Mouse (Mus musculus) telencephalon, adult 2 months (tissue): Measurements from ENCODE around the gene Fam104a.

Source experiments
- DNase-seq: peaks from one replicate; pipeline ENCODE4 v3.0.0-alpha.2; 2011; ENCODE audit warnings: low read depth, low spot score

The Fam104a gene

DNA sequence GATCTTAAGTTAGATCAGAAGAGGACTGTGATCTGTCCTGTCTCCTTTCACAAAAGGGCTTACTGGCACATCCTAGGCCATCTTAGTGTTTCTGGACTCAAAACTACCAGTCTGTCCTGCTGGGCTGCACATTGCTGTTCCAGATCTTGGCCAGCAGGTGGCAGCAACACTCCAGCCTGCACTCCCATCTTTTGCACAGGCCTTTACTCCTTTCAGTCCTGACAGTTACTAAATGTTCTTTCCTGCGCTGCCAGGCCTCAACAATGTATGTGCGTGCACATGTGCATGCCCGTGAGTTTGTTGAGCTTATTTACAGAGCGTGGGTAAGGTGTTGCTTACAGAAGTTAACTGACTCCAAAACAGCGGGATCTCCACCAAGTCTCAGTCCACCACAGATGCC, 19.8 kb upstream of the Fam104a start:
- DNase-seq: no peak

DNA sequence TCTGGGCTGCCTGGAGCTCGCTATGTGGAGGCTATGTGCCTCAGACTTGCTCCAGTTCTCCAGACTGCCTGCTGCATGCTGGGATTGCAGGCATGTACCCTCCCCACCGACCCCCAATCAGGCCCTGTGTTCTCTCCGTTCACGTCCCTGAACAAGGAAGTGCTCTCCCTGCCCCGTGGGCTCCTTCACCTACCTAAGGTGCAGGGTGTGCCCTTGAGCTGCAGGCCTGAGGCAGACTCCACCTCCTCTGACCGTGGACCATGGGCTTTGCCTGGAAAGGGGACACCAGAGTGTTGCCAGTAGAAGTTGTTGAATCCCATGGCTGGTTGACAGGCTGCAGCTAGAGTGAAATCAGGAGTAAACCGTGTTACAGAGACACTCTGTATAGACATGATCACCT, 15.7 kb upstream of the Fam104a start:
- DNase-seq: no peak

DNA sequence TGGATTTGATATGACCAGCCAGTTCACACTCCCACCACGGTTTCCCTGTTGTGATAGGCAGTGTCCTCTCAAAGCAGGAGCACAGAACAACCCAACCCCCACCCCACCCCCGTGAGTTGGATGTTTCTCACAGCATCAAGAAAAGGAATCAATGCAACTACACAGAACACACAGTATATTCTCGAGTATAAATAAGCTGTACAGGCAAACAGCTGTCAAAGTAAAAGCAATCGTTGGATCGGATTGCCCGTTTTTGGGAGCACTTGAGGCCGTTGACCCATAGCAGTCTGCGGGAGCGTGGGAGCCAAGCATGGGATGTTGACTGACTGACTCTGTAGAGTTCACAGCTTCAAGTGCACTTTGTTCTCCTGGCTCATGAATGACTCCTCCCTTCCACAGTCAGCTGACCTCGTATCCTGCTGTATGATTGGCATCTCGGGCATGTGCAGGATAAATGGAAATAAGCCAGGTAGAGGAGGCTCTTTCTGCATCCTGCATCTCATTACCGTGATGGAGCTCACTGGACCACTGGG, 14.1 kb upstream of the Fam104a start:
- no peak for DNase-seq

DNA sequence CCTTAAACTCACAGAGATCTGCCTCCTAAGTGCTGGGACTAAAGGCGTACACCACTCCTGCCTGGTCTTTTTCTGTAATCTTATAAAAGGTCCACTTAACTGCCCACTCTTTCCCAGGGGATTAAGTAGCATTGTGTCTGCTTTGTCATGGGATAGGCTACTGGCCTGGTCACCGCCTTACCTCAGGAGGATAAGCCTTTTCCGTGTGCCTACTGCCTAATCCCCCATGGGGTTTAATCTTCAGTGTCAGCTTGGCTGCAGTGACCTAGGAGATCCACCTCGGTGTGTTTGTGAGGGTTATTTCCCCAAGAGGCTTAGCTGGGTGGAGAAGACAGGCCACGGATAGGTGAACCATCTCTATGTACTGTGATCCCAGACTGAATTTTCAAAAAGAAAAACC, 13.6 kb upstream of the Fam104a start:
- no peak for DNase-seq

DNA sequence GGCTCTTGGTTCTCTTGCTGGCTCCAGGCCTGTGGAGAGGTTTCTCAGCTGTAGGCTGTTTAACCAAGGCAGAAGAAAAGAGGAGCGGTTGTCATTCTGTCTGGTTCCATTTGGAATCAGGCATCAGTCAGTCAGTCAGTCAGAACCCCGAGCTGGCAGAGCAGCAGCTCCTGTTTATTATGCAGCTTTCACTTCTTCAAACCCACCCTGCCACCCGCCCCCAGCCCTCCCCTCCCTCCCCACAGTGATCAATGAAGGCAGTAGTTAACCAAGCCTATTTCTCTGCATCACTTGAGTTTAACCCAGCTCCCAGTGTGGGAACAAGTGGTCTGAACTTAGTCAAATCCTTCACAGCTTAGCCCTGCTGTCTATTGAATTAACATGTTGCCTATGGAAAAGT, 7.9 kb upstream of the Fam104a start:
- no peak for DNase-seq

DNA sequence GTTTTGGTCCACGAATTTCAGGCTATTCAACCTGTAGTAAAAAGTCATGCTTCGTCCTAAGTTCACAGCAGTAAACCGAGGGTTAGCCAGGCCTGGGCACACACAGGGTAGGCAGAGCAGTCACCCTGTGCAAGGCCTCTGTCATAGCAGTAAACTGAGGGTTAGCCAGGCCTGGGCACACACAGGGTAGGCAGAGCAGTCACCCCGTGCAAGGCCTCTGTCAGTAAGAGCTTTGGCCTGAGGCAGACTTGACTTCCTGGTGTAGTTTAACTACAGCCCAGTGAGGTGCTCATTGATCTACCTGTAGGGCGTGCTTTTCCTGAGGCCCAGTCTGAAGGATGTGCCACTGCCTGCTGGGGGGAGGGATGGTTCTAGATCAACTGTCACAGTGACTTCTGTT, 7.4 kb upstream of the Fam104a start:
- DNase-seq: no peak

DNA sequence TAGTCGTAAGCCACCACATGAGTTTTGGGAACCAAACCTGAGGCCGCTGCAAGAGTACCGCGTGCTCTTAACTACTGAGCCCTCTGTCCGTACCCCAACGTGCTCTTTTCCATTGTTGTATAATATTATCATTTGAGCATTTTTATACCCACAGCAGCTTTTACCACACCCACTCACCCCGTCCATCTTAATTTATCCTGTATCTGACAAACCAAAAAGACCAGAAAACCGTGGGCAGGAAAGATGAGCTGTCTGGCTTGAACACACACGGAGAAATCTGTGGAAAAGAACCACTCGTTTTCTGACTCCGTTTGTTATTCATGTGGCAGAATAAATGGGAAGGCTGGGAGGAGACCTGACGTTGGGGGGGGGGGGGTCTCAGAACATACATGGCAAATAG, 6.6 kb upstream of the Fam104a start:
- DNase-seq: peak; percentile 79

DNA sequence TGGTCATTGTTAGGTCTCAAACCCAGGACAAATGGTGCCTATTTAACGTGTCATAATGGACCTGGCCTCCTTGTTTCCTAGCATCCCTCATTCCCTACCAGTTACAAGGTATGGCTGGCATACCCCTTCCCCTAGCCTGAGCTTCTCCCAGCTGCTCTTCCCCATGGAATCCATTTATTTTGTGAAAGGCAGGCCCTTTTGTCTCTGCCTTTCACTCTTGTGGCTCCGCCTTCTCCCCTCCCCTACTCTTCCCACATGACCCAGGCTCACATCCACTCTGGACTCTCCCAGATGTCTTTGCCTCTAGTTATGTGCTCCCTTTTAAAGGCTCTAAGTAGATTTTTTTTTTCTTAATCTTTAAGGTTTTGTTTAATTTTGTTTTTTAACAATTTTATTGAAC, 3.1 kb upstream of the Fam104a start:
- DNase-seq: no peak

DNA sequence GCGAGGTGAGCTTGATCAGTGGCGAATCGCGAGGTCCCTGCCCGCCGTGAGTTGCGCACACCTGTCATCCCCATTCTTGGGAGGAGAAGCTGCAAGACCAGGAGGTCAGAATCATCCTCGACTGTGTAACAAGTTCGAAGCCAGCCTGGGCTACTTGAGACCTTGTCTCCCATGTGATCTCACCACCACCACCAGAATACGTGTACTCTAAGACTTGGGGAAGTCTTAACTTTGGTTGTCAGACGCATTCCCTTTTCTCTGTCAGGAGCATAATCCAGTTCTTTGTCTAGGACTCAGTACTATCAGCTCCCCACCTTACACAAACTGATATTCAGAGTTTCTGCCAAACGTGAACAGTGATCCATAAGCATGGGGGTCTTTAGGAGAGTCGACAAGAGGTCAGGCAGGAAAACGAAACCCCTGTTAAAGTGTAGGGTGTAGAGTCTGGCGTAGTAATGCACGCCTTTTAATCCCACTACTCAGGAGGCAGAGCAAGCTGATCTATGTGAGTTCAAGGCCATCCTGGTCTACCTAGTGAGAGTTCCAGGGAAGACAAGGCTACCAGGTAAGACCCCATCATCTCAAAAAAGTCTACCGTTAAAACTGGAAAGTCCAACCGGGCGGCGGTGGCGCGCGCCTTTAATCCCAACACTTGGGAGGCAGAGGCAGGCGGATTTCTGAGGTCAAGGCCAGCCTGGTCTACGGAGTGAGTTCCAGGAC, 912 bp upstream of the Fam104a start:
- DNase-seq: no peak

DNA sequence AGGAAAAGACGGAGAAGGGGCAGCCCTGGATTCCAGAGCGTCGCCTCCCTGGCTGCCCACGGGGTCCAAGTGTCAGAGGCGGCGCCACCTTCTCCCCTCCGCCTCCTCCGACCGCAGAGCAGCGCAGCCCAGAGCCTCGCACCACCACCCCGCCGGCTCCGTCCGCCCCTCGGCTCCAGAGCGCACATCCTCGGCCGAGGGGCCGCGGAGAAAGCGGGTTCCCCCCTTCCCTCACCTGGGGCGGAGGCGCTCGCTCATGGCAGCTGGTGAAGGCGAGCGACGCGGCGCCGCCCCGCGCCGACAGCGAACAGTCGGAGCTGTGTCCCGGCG, 363 bp downstream of the Fam104a start:
- no peak for DNase-seq

DNA sequence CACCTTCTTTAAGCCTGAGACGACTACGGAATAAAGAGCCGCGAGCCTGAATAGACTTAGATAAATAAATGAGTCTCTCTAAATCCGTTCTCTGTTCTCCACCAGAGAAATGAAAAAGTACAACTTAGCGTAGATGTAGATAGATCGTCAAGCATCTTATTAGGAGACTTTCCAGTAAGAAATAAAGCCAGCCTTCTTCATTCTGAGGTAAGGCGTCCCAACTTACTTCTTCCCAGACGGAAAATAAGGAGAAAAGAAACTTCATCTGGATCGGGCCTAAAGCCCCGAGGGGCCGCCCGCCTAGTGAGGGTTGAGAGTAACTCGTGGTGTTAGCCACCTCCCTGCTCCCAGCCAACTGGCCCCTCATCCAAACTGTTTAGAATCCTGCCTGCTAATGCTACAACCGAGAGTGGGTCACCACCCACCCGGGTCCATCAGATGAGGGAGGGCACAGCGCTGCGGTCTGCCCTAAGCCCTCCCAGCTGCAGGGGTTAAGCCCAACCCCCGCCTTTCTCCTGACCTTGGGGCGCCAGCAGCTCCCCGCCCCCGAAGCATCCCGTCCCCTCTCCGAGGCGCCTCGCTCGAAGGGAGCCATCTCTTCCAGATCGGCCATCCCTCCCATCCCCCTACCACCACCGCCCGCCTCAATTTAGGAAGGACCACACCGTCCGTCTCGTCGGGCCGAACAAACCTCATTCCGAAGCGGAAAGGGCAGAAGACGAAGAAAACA, 893 bp downstream of the Fam104a start:
- no peak for DNase-seq

DNA sequence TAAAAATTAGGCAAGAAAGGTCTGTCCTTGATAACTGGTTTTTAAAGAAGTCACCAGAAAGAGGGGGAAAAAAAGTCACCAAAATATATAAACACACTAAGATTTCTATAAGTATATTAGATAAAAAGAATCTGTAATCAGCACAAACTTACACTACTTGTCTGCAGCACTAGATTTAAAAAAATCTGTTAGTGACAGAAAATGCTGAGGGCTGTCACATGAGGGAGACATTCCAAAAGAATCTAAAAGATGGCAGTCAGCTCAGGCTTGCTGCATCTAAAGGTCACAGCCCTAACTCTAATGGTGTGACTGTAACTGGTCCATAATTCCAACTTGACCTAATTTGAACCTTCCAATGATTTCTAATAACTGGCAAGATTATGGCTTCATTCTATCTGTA, 2.0 kb downstream of the Fam104a start:
- no peak for DNase-seq

DNA sequence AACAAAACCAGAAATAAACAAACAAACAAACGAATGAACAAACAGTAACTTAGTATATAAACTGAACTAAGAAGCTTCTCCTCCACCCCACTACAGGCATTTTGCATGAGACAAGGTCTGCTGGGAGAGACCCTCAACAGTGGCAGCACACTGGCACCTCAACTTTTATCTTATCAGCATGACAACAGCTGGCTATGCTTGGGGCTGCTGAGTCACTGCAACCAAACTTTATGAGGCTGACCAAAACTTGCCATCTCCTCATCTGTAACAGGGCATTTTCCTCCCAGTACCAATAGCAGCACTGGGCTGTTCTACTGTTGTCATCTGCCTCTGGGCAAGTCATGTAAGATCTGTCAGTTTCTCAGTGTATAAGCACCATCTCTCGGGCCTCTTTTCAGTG, 3.0 kb downstream of the Fam104a start:
- DNase-seq: no peak

DNA sequence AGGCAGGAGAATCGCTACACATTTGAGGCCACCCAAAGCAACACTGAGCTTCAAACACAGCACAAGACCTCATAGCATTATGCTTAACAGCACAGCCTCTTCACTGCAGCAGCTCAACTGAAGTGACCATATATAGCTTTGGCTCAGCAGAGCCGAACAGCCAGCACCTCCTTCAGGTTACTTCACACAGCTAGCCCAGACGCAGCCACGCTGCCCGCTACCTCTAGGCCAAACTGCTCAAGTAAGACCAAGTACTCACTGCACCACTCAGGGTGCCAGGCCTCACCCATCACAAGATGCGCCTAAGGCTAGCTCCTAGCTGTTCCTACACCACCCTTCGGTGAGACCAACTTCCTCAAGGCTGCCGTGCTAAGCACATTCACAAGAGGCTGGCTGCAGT, 5.6 kb downstream of the Fam104a start:
- DNase-seq: no peak

DNA sequence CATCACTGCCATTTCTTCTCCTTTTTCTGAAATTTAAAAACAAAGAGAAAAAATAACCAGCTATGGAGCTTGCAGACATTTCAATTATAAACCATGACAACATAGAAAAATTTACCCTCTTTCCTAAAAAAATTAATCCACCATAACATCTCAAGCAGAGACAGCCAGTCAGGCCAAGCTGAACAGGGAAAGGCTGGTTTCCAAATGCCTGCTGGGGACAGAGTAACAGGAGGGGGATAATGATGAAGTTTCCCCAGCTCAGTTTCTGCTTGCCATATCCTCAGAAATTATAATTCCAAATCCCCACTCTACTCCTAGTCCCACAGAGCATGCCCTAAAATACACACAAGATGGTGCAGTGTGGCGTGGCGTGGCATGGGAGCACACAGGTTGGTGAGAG, 6.6 kb downstream of the Fam104a start:
- no peak for DNase-seq

DNA sequence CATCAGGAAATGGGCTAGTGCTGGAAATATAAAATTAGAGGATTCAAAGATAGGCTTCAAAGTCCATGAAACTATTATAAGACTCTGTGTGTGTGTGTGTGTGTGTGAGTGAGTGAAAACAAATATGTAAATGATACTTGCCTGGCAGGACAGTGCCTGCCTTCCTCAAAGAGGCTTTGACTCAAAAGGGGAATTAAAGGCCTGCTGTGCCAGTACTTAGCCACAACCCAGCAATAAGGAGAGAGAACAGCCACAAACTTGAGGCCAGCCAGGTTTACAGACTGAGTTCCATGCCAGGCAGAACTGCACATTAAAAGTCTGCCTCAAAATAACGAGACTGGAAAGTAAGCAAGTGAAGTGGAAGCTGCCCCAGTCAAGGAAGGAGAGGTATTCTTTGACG, 7.1 kb downstream of the Fam104a start:
- DNase-seq: no peak

DNA sequence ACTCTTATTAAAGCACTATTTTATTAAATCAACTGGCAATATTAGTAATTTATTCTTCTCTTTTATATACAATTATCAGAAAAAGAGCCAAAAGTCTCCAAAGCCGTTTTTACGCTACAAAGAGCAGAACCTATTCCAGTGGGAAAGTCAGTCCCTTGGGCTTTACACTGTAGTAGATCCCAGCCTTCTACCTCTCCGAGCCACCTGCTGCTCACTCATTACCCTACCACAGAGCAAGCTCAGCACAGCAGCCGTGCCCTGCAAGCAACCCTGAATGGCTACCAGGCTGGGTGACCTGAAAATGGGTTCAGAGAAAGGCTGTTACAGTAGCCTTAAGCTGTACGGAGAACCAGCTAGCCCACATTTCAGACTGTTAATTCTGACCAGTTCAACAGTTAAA, 9.4 kb downstream of the Fam104a start:
- DNase-seq: no peak

DNA sequence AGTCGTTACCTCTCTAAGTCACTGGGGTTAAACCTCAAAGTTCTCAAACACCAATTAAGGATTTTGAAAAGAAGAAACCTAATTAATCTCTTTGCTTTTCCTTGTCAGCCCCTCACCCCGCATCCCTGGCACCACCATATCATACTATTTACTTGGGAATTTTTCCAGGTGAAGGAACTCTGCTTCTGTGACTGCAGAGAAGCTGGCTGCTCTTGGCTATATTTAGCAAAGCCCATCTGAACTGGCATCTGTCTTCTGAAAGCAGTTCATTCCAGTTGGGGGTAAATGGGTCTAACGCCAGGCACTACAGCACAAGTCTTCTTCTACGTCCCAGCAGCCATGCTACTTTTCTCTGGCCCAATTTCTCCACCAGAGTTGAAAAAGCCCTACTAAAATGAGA, 10.3 kb downstream of the Fam104a start:
- no peak for DNase-seq

DNA sequence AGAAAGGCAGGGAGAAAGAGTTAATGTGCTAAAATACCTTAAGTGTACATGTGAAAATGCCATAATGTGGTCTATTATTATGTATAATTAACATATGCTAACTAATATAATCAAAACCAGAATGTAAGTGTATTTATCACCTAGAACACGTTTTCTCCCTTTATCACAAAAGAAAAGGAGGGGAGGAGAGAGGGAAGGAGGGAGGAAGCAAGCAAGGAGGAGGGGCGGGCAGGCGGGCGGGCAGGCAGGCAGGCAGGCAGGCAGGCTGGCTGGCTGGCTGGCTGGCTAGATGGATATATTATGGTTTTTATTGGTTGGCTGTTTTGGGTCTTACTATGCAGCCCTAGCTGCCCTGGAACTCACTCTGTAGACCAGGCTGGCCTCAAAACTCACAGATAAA, 14.2 kb downstream of the Fam104a start:
- no peak for DNase-seq

DNA sequence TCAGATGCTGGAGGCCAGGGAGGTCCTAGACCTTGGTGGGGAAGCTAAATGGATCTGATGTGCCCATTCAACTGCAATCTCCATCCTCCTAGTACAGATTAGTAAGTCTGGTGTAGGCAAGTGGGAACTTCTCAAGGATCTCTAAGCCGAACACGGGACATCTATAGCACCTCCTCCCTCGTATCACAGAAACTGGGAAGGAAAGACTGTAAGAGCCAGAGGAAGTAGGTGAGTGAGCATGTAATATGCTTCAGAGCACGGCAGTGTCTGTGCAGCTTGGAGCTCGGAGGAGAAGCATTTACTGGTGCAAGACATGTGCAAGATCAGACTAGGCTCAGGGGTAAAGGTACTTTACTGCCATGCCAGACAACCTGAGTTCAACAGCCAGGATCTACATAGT, 15.1 kb downstream of the Fam104a start:
- no peak for DNase-seq

DNA sequence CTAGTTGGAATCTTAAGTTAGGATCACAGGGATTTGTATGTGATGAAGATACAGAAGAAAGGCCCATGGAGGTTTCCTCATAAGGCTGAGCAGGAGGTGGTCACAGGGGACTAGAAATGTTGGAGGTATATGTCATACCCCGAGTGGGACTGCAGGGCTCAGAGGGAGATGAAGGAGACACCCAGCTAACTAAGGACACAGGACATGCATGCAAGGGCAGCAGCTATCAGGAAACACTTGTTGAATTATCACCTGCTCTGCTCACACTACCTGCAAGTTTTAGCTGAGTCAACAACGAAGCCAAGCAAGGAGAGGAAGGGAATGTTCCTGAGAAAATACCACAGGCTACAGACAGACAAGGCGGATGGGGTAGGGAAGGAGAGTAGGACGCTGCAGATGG, 16.3 kb downstream of the Fam104a start:
- no peak for DNase-seq

DNA sequence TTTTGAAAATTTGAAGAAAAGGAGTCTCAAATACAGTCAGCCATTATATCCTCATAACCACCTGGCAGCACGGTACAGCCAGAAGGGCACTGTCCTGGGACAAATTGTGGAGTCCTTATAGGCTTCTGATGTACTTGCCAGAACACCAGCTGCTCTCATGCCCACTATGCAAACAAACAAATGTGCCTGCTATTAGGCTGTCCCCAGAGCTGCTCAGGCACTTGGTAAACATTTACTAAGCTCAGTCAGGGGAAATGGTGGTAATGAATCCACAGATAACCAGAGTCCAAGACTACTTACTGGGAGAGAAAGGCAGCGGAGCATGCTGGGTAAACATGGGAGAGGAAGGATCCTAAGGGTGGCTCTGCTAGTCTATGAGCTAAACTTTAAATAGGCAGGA, 16.8 kb downstream of the Fam104a start:
- DNase-seq: no peak

DNA sequence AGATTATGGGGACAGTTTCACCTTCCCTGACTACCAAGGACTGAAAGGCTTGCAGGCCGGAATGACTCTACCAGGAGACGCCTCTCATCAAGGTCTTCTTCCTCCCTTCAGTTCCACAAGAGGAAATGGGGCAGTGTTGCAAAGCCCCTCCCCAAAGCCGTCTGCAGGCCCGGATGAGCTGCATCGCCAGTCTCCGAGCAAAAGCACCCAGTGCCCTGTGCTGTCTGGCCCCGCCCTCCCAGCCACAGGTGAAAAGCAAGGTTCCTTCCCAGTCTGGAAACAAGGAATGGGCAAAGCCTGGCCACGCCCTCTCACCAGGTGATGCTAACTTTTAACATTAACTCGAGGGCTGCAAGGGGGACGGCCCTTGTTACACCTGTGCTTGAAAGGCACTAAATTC, 17.3 kb downstream of the Fam104a start:
- no peak for DNase-seq

DNA sequence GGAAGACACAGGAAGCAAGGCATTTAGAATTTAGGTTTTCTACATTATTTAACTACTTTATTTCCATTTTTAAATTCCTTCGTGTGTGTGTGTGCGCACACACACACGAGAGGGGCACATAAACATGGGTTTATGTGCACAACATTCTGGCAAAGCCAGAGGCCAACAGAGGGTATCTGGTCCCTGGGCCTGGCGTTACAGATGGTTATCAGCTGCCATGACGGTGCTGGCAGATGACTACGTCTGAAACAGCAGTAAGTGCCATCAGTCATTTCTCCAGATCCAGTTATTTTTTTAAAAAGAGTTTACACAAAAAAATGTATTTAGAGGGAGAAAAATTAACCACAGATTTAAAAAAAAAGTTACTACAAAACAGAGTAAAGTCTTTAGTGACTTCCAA, 17.8 kb downstream of the Fam104a start:
- DNase-seq: no peak
